Mouse (Mus musculus) liver, adult 2 months (tissue): ENCODE measurements at regions not wholly inside any gene's neighbourhood (a gene's known extent, or its start where the extent isn't known, plus 50 kb on each side); places are given as distances from the start of the nearest gene placed in this dataset.

ENCODE experiments used
- DNase-seq: peaks from one replicate; pipeline ENCODE4 v3.0.0-alpha.2; 2011; ENCODE audit warnings: low read depth, low spot score; ENCODE audit errors: extremely low read depth
- H3K27ac ChIP-seq: fragments of 200-500 bp; replicated peaks from 2 replicates; pipeline ENCODE4 v1.5.1; 2012; ENCODE audit warnings: low read depth, mild to moderate bottlenecking, control low read depth, inconsistent platforms, low read length; ENCODE audit not compliant: insufficient read depth
- H3K27me3 ChIP-seq: fragments of 200-500 bp; 2 replicates; pipeline ENCODE4 v1.6.1; 2012; ENCODE audit warnings: mild to moderate bottlenecking, moderate library complexity, low read length, inconsistent platforms; ENCODE audit not compliant: control insufficient read depth, insufficient read depth
- H3K36me3 ChIP-seq: fragments of 200-500 bp; 2 replicates; pipeline ENCODE4 v1.6.1; 2012; ENCODE audit warnings: low read length, inconsistent platforms; ENCODE audit not compliant: control insufficient read depth, insufficient read depth
- H3K4me1 ChIP-seq: fragments of 200-500 bp; 2 replicates; pipeline ENCODE4 v1.6.1; 2011; ENCODE audit warnings: low read length; ENCODE audit not compliant: control insufficient read depth, insufficient read depth
- H3K4me3 ChIP-seq: fragments of 200-500 bp; 2 replicates; pipeline ENCODE4 v1.5.1; 2011; ENCODE audit warnings: low read depth, mild to moderate bottlenecking, control low read depth, low read length, moderate library complexity; ENCODE audit not compliant: insufficient read depth
- H3K79me2 ChIP-seq: fragments of 200-500 bp; 2 replicates; pipeline ENCODE4 v1.6.1; 2012; ENCODE audit warnings: inconsistent platforms, mild to moderate bottlenecking, low read length, moderate library complexity; ENCODE audit not compliant: control insufficient read depth, insufficient read depth
- H3K9ac ChIP-seq: fragments of 200-500 bp; 2 replicates; pipeline ENCODE4 v1.6.1; 2012; ENCODE audit warnings: low read depth, mild to moderate bottlenecking, control low read depth, inconsistent platforms, low read length
- CTCF ChIP-seq: fragments of 200-500 bp; IDR thresholded peaks from 2 replicates; pipeline ENCODE4 v1.5.1; 2011; ENCODE audit warnings: low read depth, low read length, control low read depth
- POLR2A ChIP-seq: fragments of 200-500 bp; IDR thresholded peaks from 2 replicates; pipeline ENCODE4 v1.6.1; 2011; ENCODE audit warnings: low read length, control low read depth; ENCODE audit not compliant: insufficient read depth; ENCODE audit errors: extremely low read depth
- WGBS: fragments of 180-500 bp; shearing (Covaris S2); methylation state at CpG from one replicate; pipeline ENCODE4 v1.1.7; 2018; 5-methylcytosine and 5-hydroxymethylcytosine counted together

DNA sequence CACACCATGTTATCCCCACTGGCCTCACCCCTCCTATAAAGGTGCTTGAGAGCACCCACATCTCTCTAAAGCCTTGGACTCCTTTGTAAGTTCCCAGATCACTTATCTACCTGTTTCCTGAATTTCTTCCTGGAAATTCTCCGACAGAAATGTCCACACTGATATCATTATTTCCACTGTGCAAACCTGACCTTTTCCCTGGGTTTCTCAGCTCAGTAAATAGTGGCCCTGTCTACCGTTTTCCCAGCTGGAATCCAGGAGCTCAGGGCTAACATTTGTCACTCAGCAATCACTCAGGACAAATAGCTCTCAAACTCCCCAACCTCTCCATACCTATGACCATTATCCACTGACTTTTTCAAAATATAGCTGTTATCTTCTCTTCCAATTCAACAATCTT lies 241.6 kb upstream of the Gm6657 start:
- Histone ChIP-seq H3K27ac (no peak overlapping the region), H3K4me3 (no peak overlapping the region), H3K27me3 (no peaks in the 10 kb centered on the region), H3K4me1 (peaks cover 8% of the 10 kb centered on the region), H3K36me3 (no peaks in the 10 kb centered on the region), H3K9ac (no peak overlapping the region), H3K79me2 (no peaks in the 10 kb centered on the region)
- DNase-seq, result peak; percentile 83
- WGBS, result 17% methylated on average over 2 of the region's 2 CpGs
- TF ChIP-seq POLR2A (no peak), CTCF (no peak)

DNA sequence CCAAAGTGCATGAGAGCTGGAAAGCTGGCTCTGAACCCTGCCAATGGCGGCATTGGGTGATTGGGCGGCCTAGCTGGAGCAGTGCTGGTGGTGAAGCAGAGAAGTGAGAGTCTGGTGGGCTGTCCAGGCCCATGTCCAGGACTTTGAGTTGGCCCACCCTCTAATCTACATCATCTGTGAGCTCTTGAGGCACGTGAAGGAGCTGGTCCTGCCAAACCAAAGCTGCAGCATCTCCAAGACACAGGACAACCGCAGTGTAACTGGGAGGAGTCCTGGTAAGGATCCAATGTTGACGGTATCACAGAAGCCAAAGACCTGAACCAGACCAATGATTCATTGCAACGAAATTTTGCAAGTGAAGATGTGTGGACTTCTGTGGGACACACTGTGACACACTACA lies 231.4 kb upstream of the Gm6657 start:
- 56% methylated on average over 6 of the region's 6 CpGs for WGBS
- Histone ChIP-seq H3K4me1 (peaks cover 3% of the 10 kb centered on the region; the same call in 1 of the 2 replicates), H3K36me3 (no peaks in the 10 kb centered on the region), H3K27ac (no peak overlapping the region), H3K9ac (no peak overlapping the region), H3K79me2 (no peaks in the 10 kb centered on the region), H3K4me3 (no peak overlapping the region), H3K27me3 (no peaks in the 10 kb centered on the region; the same call in 1 of the 2 replicates)
- peak; percentile 14 for DNase-seq
- TF ChIP-seq CTCF (no peak), POLR2A (no peak)

DNA sequence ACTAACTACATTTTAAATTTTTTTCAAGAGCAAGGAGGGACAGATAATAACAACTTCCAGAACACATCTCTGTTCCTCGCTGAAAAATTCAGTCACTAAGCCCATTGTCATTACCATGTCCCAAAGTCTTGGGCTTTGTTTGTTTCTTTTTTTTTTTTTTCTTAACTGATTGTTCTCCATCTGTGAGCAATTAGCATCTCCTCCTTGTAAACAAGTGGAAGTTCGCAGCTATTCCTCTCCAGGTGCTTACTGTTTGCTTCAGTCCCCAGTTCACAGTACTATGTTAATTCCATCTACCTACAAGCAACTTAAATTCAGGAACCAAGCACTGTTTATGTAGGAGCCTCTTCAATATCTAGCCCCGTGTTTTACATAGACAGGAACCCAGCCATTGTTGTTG lies 225.5 kb upstream of the Gm6657 start:
- H3K4me1 ChIP-seq, result no peaks in the 10 kb centered on the region
- DNase-seq, result no peak
- H3K79me2 ChIP-seq, result no peaks in the 10 kb centered on the region
- H3K27ac ChIP-seq, result no peak overlapping the region
- 64% methylated on average over 3 of the region's 3 CpGs for WGBS
- no peak overlapping the region for H3K9ac ChIP-seq
- TF ChIP-seq CTCF (no peak), POLR2A (no peak)
- H3K36me3 ChIP-seq, result no peaks in the 10 kb centered on the region
- no peaks in the 10 kb centered on the region for H3K27me3 ChIP-seq
- no peak overlapping the region for H3K4me3 ChIP-seq

DNA sequence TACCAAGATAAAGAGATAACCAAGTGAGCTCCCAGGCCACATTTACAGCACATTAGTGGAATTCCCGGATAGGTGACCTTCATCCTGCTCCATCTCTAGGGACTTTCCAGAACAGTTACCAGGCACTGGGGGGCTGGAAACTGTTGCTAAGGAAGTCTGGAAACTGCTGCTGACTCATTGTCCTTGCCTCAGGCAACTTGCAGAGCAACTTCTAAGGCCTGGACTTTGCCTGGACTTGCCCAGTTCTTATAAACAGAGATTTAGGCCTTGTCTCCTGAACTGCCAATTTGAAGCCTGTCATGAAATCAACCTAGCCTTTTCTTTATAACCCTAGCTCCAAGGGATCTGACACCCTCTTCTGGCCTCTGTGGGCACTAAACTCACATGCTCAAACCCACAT lies 224.0 kb upstream of the Gm6657 start:
- TF ChIP-seq CTCF (no peak), POLR2A (no peak)
- DNase-seq, result no peak

DNA sequence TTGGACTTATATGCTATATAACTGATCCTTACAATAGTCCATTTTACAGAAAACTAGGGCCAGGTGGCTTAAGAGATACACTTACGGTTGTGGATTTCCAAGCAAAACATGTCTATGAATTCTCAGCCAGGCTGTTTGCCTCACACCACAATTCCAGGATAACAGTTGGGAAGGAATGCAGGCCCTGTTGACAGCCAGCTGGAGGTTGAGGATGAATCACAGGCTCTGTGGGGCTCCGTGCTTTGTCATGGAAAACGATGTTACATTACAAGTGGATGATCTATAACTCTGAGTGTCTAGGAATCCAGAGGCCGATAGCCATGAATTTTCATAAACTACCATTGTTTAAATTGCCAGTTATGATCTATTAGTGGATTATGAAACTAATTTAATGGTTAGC lies 221.9 kb upstream of the Gm6657 start:
- no peak overlapping the region for H3K27ac ChIP-seq
- no peak for TF ChIP-seq POLR2A
- TF ChIP-seq CTCF, result no peak
- H3K36me3 ChIP-seq, result no peaks in the 10 kb centered on the region
- 85% methylated on average over 4 of the region's 4 CpGs for WGBS
- no peak for DNase-seq
- H3K9ac ChIP-seq, result no peak overlapping the region
- no peak overlapping the region for H3K4me3 ChIP-seq
- H3K4me1 ChIP-seq, result no peaks in the 10 kb centered on the region
- no peaks in the 10 kb centered on the region for H3K27me3 ChIP-seq
- H3K79me2 ChIP-seq, result no peaks in the 10 kb centered on the region

More for the DNA sequence above, 224.0 kb upstream of the Gm6657 start:
- H3K4me3 ChIP-seq, result no peak overlapping the region
- no peaks in the 10 kb centered on the region for H3K27me3 ChIP-seq
- 83% methylated on average over 1 of the region's 1 CpGs for WGBS
- H3K79me2 ChIP-seq, result no peaks in the 10 kb centered on the region
- no peak overlapping the region for H3K9ac ChIP-seq
- H3K4me1 ChIP-seq, result no peaks in the 10 kb centered on the region
- H3K36me3 ChIP-seq, result no peaks in the 10 kb centered on the region
- no peak overlapping the region for H3K27ac ChIP-seq

DNA sequence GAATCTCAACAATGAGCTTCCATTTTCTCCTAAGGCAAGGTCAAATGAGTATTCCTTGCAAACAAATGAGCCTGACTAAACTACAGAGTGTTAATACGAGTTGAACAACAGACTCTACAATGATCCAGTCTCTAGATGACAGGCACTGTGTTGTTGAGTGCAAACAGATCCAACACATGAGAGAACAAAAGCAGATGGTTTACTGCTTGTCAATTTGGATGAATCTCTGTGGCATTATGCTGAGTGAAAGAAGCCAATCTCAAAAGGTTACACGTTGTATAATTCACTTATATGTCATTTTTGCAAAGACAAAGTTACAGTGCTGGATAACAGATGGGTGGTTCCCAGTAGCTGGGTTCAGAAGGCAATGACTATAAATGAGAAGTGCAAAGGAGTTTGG lies 217.1 kb upstream of the Gm6657 start:
- 80% methylated on average over 2 of the region's 2 CpGs for WGBS
- H3K27ac ChIP-seq, result no peak overlapping the region
- no peaks in the 10 kb centered on the region for H3K79me2 ChIP-seq
- no peak overlapping the region for H3K9ac ChIP-seq
- no peak for TF ChIP-seq CTCF
- no peak for TF ChIP-seq POLR2A
- DNase-seq, result no peak
- H3K36me3 ChIP-seq, result no peaks in the 10 kb centered on the region
- no peaks in the 10 kb centered on the region for H3K4me1 ChIP-seq
- H3K4me3 ChIP-seq, result no peak overlapping the region
- H3K27me3 ChIP-seq, result no peaks in the 10 kb centered on the region
